Mouse (Mus musculus): ENCODE data around the gene Fpr3. TPM values are rescaled to one million over a fixed set of nuclear protein-coding genes. Genes with fewer than 3 reads are reported as not detected.
"Not testable (repeated sequence)": the region's sequence is repeated elsewhere in the genome, so short reads cannot be mapped to it uniquely, and the experiment has no call there.

Gene Fpr3
- polyA plus RNA-seq, 1 experiment from 2014 or later: not detected

DNA sequence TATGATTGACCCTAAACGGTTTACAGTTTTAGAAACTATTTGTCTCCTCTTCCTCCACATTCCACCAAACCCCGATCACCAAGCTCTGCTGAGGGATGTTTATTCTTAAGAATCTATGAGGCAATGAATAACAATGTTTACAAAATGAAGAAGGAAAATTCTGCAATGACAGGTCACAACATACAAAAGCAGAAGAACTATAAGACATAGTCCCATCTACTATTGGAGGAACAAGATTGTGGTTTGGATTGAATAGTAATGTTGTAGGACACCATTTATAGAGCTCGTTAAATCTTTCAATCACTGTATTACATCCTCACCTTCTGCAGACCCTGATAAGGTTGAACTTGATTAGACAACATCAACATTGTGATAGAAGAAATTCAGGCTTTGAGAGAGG is 5.0 kb upstream of the Fpr3 start:
- H3K4me2 ChIP-seq: no peak overlapping the region
- no peaks in the 10 kb centered on the region for H3K4me1 ChIP-seq (ENCODE audit: insufficient read depth)
- ATAC-seq (ENCODE audit: insufficient read depth): no peak
- no peak overlapping the region for H3K4me3 ChIP-seq (ENCODE audit: low read depth, low read length)
- no peaks in the 10 kb centered on the region for H3K36me3 ChIP-seq (ENCODE audit: insufficient read depth)
- H3K9me3 ChIP-seq (ENCODE audit: low read depth, low read length): no peaks in the 10 kb centered on the region
- H3K9ac ChIP-seq: no peak overlapping the region
- no peak for TF ChIP-seq CTCF (IDR thresholded peaks at IDR 0.05; ENCODE audit: low read depth)
- no peaks in the 10 kb centered on the region for H3K27me3 ChIP-seq (ENCODE audit: insufficient read depth, low read length)
- no peak overlapping the region for H3K27ac ChIP-seq (ENCODE audit: low read depth)
- 65% methylated on average over 3 of the region's 3 CpGs for WGBS
- DNase-seq: no peak

DNA sequence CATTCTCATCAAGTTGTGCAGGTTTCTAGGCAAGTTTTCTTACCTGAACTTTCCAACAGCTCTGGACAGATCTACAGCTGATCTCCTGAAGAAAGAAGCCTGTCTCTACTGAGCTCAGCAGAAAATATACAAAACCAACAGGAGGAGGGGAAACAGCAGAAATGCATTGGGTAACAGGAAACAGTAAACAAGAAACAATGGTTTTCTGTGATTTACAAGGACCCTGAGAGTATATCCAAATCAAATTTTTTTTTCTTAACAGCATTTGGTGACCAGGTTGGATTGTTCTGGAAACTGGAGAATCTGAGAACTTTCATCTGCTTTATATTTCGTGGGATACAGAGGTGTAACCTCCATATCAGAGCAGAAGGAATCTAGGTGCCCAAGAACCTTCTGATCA is 3.8 kb upstream of the Fpr3 start, which contains the start of gene Fpr1:
Fpr1 (minus strand) TSS at position 101 of the 400 bp plus-strand sequence.
- ATAC-seq (ENCODE audit: insufficient read depth): no peak
- TF ChIP-seq CTCF (IDR thresholded peaks at IDR 0.05; ENCODE audit: low read depth): no peak
- Histone ChIP-seq H3K9ac (no peak within 1 kb of the TSS), H3K36me3 (ENCODE audit: insufficient read depth) (no peaks in the 10 kb centered on the region), H3K4me2 (no peak within 1 kb of the TSS), H3K4me3 (ENCODE audit: low read depth, low read length) (no peak within 1 kb of the TSS), H3K27me3 (ENCODE audit: insufficient read depth, low read length) (no peaks in the 10 kb centered on the region), H3K9me3 (ENCODE audit: low read depth, low read length) (no peaks in the 10 kb centered on the region), H3K4me1 (ENCODE audit: insufficient read depth) (no peaks in the 10 kb centered on the region), H3K27ac (ENCODE audit: low read depth) (no peak within 1 kb of the TSS)
- no peak for DNase-seq
- 48% methylated on average over 1 of the region's 1 CpGs for WGBS

DNA sequence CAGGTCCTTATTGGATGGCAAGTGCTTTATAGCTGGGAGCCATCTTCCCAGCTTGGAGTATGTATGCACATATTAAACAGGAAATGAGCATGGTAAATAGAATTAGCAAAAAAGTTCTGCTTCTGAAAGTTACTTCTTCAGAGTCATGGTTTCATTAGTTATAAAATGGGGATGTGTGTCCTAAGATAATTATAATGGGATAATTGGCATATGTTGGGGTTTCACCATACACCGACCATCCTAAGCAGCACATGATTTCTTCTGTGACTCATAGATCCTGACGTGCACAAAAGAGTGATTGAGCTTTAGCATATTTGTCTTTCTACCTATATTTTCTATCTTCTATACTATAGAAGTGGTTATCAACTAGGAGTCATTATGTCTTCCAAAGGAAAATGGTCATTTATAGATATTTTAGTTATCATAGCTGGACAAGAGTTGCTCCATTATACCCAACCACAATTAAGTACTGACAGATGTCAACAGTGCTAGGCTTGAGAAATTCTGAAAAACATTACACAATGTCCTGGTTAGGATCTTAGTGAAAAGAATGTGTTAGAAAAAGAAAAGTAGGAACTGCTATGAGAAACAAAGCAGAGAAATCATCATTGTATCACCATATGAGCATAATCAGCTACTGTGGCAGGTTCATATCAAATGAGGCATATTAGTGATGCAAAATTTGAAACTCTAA is 2.2 kb downstream of the Fpr3 start:
- H3K27ac ChIP-seq (ENCODE audit: low read depth): no peak overlapping the region
- no peak for ATAC-seq (ENCODE audit: insufficient read depth)
- no peaks in the 10 kb centered on the region for H3K27me3 ChIP-seq (ENCODE audit: insufficient read depth, low read length)
- no peaks in the 10 kb centered on the region for H3K36me3 ChIP-seq (ENCODE audit: insufficient read depth)
- H3K4me2 ChIP-seq: no peak overlapping the region
- DNase-seq: no peak
- no peaks in the 10 kb centered on the region for H3K4me1 ChIP-seq (ENCODE audit: insufficient read depth)
- 82% methylated on average over 2 of the region's 2 CpGs for WGBS
- no peak for TF ChIP-seq CTCF (IDR thresholded peaks at IDR 0.05; ENCODE audit: low read depth)
- no peak overlapping the region for H3K4me3 ChIP-seq (ENCODE audit: low read depth, low read length)
- H3K9me3 ChIP-seq (ENCODE audit: low read depth, low read length): no peaks in the 10 kb centered on the region
- no peak overlapping the region for H3K9ac ChIP-seq

DNA sequence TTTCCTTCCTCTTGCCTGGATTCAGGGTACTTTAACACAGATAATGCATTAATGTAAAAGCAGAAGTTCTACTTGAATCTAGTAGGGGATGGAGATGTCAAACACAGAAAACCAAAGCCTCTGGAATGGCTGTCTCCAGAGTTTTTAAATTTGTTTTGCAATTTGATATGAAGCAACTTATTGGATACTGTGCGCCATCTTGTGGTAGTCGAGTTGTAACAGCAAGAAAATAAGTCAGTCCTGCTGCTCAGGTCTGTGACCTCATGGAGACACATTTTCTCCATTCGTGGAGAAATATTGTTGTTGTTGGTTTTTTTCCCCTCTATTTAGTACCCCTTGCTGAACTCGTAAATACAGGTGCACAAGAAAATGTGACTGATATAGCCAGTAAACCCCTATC is 8.4 kb downstream of the Fpr3 start:
- Histone ChIP-seq H3K4me2 (no peak overlapping the region), H3K4me1 (ENCODE audit: insufficient read depth) (no peaks in the 10 kb centered on the region), H3K27ac (ENCODE audit: low read depth) (no peak overlapping the region), H3K9me3 (ENCODE audit: low read depth, low read length) (no peaks in the 10 kb centered on the region), H3K36me3 (ENCODE audit: insufficient read depth) (no peaks in the 10 kb centered on the region), H3K4me3 (ENCODE audit: low read depth, low read length) (no peak overlapping the region), H3K27me3 (ENCODE audit: insufficient read depth, low read length) (no peaks in the 10 kb centered on the region), H3K9ac (no peak overlapping the region)
- WGBS: 2% methylated on average over 4 of the region's 4 CpGs
- DNase-seq (peak; percentile 87), ATAC-seq (ENCODE audit: insufficient read depth) (peak; percentile 24; the same call in 1 of the 2 replicates)
- peak; percentile 72 for TF ChIP-seq CTCF (IDR thresholded peaks at IDR 0.05; ENCODE audit: low read depth)

DNA sequence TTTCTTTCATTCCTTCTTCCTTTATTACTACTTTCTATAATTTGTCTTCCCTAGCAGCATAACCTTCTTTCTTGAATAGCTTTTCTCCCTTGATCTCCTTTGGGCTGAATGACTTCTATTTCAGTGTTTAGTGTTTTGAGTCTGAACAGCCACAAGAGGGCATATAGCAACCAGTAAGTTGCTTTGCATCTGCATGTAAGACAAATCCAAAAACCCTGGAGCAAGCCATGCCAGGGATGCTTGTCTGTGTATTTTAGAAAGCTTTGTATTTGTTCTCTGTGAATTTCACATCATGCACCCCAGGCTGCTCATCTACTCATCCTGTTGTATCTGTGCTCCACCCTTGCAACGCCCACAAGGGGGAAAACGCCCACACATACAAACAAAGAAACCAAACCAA is 11.6 kb downstream of the Fpr3 start:
- no peak overlapping the region for H3K27ac ChIP-seq (ENCODE audit: low read depth)
- no peaks in the 10 kb centered on the region for H3K4me1 ChIP-seq (ENCODE audit: insufficient read depth)
- no peak overlapping the region for H3K4me2 ChIP-seq
- ATAC-seq (ENCODE audit: insufficient read depth): no peak
- no peak overlapping the region for H3K9ac ChIP-seq
- TF ChIP-seq CTCF (IDR thresholded peaks at IDR 0.05; ENCODE audit: low read depth): peak; percentile 41
- no peaks in the 10 kb centered on the region for H3K36me3 ChIP-seq (ENCODE audit: insufficient read depth)
- peak; percentile 52 for DNase-seq
- H3K4me3 ChIP-seq (ENCODE audit: low read depth, low read length): no peak overlapping the region
- no peaks in the 10 kb centered on the region for H3K9me3 ChIP-seq (ENCODE audit: low read depth, low read length)
- H3K27me3 ChIP-seq (ENCODE audit: insufficient read depth, low read length): no peaks in the 10 kb centered on the region
- 75% methylated on average over 2 of the region's 2 CpGs for WGBS

DNA sequence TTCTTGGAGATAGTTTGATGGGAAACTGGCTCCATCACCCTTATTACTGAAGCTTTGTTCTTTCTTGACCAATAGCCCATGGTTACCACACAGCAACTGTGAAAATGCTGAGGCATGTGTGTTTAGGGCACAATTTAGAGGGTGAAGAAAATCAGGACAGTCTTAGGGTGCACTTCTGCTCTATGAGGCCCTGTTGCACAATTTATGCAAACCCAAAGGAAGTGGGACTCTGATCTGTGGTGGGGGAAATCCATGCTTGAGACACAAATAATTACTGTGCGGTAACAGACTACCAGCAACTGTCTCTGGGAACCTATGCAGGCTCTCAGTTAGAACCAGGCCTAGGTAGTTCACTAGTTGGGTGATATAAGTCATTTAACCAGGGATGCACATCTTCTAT is 13.1 kb downstream of the Fpr3 start:
- Histone ChIP-seq H3K9ac (no peak overlapping the region), H3K27ac (ENCODE audit: low read depth) (no peak overlapping the region), H3K36me3 (ENCODE audit: insufficient read depth) (no peaks in the 10 kb centered on the region), H3K9me3 (ENCODE audit: low read depth, low read length) (no peaks in the 10 kb centered on the region), H3K4me2 (no peak overlapping the region), H3K4me3 (ENCODE audit: low read depth, low read length) (no peak overlapping the region), H3K4me1 (ENCODE audit: insufficient read depth) (no peaks in the 10 kb centered on the region), H3K27me3 (ENCODE audit: insufficient read depth, low read length) (no peaks in the 10 kb centered on the region)
- WGBS: 81% methylated on average over 1 of the region's 1 CpGs
- TF ChIP-seq CTCF (IDR thresholded peaks at IDR 0.05; ENCODE audit: low read depth): no peak
- ATAC-seq (ENCODE audit: insufficient read depth) (no peak), DNase-seq (no peak)

DNA sequence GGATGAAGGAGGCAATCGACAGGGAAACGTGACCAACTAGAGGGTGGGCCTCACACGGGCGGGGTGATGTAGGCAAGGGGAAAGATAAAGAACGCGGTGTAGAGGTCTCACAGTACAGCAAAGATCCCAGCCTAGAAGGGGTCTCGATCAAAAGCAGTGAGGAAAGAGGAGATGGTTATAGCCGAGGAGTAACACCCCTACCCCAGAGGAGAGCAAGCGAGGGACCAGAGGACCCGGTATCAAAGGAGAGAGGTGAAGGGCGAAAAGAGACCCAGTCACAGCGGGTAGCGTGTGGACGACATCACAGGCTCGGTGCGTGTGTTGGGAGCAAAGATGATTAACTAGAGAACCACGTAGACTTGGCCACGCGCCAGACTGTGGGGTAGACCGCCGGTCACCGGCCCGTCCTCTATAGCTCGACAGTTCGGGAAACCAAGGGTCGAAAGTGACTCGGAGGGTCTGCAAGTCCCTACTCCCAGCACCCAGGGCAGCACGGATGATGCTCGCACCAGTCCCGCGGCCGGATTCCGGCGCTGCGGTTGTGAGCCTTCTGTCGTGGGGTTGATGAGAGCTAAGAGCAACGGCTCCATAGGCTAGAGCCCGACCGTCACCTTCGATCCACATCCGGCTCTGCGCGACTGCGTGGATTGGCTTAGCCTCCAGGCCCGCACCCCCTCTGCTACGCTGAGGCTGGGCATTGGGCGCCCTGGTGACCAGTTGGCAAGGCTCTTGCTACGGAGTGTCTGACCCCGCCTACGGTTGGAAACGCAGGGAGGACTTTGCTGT is 22.2 kb downstream of the Fpr3 start:
- WGBS: 15% methylated on average over 51 of the region's 51 CpGs
- no peak for TF ChIP-seq CTCF (IDR thresholded peaks at IDR 0.05; ENCODE audit: low read depth)
- H3K4me3 ChIP-seq (ENCODE audit: low read depth, low read length): peak overlapping the region; percentile 48
- H3K9ac ChIP-seq: peak overlapping the region; percentile 55
- peak; percentile 91 for DNase-seq
- H3K27ac ChIP-seq (ENCODE audit: low read depth): peak overlapping the region; percentile 46; the same call in 1 of the 2 replicates
- H3K4me2 ChIP-seq: peak overlapping the region; percentile 74
- no peaks in the 10 kb centered on the region for H3K4me1 ChIP-seq (ENCODE audit: insufficient read depth)
- no peaks in the 10 kb centered on the region for H3K36me3 ChIP-seq (ENCODE audit: insufficient read depth)
- no peaks in the 10 kb centered on the region for H3K27me3 ChIP-seq (ENCODE audit: insufficient read depth, low read length)
- H3K9me3 ChIP-seq (ENCODE audit: low read depth, low read length): no peaks in the 10 kb centered on the region
- peak; percentile 100 for ATAC-seq (ENCODE audit: insufficient read depth)

DNA sequence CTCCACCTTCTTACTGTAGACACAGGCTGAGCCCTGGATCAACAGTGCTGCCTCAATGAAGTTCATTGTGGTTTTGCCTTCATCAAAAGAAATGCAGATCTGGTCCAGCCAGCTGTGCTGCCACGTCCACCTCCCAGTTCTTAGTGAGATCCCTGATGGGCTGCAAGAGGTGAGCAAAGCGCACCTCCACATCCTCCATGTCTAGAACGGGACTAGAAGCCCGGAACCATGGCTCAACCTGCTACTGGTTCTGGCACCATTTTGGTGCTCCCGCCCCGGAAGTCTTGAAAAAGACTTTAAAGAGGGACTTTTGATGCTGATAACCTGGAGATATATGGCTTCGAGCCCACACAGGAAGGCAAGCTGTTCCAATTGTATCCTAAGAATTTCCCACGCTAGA is 25.0 kb downstream of the Fpr3 start:
- not testable (repeated sequence) for DNase-seq; ATAC-seq (ENCODE audit: insufficient read depth); H3K36me3 ChIP-seq (ENCODE audit: insufficient read depth); H3K4me3 ChIP-seq (ENCODE audit: low read depth, low read length); H3K27me3 ChIP-seq (ENCODE audit: insufficient read depth, low read length); H3K9ac ChIP-seq; H3K4me2 ChIP-seq; H3K9me3 ChIP-seq (ENCODE audit: low read depth, low read length); H3K4me1 ChIP-seq (ENCODE audit: insufficient read depth); H3K27ac ChIP-seq (ENCODE audit: low read depth)
- WGBS: 86% methylated on average over 8 of the region's 8 CpGs
